Mouse (Mus musculus) adrenal gland (tissue): Measurements from ENCODE around the gene Alox5.
"Not testable (repeated sequence)": the region's sequence is repeated elsewhere in the genome, so short reads cannot be mapped to it uniquely, and the experiment has no call there.

Experiments
- intact Hi-C: fragments of 180-260 bp; cut with DNase I; formaldehyde crosslinking; loops from one replicate; pipeline ENCODE4 v1.15.1; 2025
- long read RNA-seq, 2 experiments: library from polyadenylated mRNA; unstranded; transcript quantifications; one replicate each; pipeline ENCODE4 v2.0.0; 2020; ENCODE audit warnings: borderline replicate concordance in 1 of 2; ENCODE audit not compliant: insufficient replicate concordance in 1 of 2

The Alox5 gene
- long read RNA-seq, experiment 1 = 0 reads
- long read RNA-seq, experiment 2 = 0 reads

- intact Hi-C loops = no loop called here
These were observed at the start of gene Alox5 for GRCm38 (mm10) chr6:116460544-116461283. Gene Alox5 (minus strand): TSS chr6:116461178.

GRCm38 (mm10) chr6:116506302-116507003 is 45.5 kb upstream of the Alox5 start, which contains the start of gene Olfr212:
Gene Olfr212 (plus strand): TSS chr6:116506516.
- intact Hi-C loops = not testable (repeated sequence)

- intact Hi-C loops = no loop called here
These were observed 35.0 kb upstream of the Alox5 start for GRCm38 (mm10) chr6:116495960-116496359.

GRCm38 (mm10) chr6:116493742-116494141 is 32.8 kb upstream of the Alox5 start:
- intact Hi-C loops = no loop called here

- intact Hi-C loops = no loop called here
These were observed 27.8 kb upstream of the Alox5 start, which contains the start of gene Olfr211 for GRCm38 (mm10) chr6:116488791-116489190. Gene Olfr211 (plus strand): TSS chr6:116489091.

- intact Hi-C loops = no loop called here
These were observed 25.9 kb upstream of the Alox5 start for GRCm38 (mm10) chr6:116486833-116487232.

- intact Hi-C loops = no loop called here
These were observed 24.1 kb upstream of the Alox5 start for GRCm38 (mm10) chr6:116485081-116485480.

- intact Hi-C loops = no loop called here
These were observed 7.1 kb upstream of the Alox5 start for GRCm38 (mm10) chr6:116468081-116468480.

GRCm38 (mm10) chr6:116459232-116459631 is 1.7 kb downstream of the Alox5 start:
- intact Hi-C loops = no loop called here

- intact Hi-C loops = no loop called here
These were observed 2.2 kb downstream of the Alox5 start for GRCm38 (mm10) chr6:116458728-116459127.

- intact Hi-C loops = no loop called here
These were observed 4.5 kb downstream of the Alox5 start for GRCm38 (mm10) chr6:116456482-116456881.

- intact Hi-C loops = no loop called here
These were observed 5.2 kb downstream of the Alox5 start for GRCm38 (mm10) chr6:116455781-116456180.

- intact Hi-C loops = no loop called here
These were observed 20.1 kb downstream of the Alox5 start for GRCm38 (mm10) chr6:116440849-116441248.

GRCm38 (mm10) chr6:116440447-116440846 is 20.5 kb downstream of the Alox5 start:
- intact Hi-C loops = no loop called here

- intact Hi-C loops = no loop called here
These were observed 21.4 kb downstream of the Alox5 start for GRCm38 (mm10) chr6:116439531-116439930.

GRCm38 (mm10) chr6:116438864-116439263 is 22.1 kb downstream of the Alox5 start:
- intact Hi-C loops = no loop called here

- intact Hi-C loops = no loop called here
These were observed 32.7 kb downstream of the Alox5 start for GRCm38 (mm10) chr6:116428282-116428681.

GRCm38 (mm10) chr6:116427552-116427951 is 33.4 kb downstream of the Alox5 start:
- intact Hi-C loops = no loop called here

- intact Hi-C loops = loop anchor here (5.0 kb wide), 1 partner anchor 141 kb away; no protein-coding TSS in a partner anchor
These were observed 37.3 kb downstream of the Alox5 start for GRCm38 (mm10) chr6:116423664-116424063.

GRCm38 (mm10) chr6:116422991-116423390 is 38.0 kb downstream of the Alox5 start:
- intact Hi-C loops = loop anchor here (5.0 kb wide), 1 partner anchor 141 kb away; no protein-coding TSS in a partner anchor

GRCm38 (mm10) chr6:116420271-116420670 is 40.7 kb downstream of the Alox5 start:
- intact Hi-C loops = loop anchor here (5.0 kb wide), 1 partner anchor 138 kb away; no protein-coding TSS in a partner anchor

GRCm38 (mm10) chr6:116419699-116420098 is 41.3 kb downstream of the Alox5 start:
- intact Hi-C loops = loop anchor here (5.0 kb wide), 1 partner anchor 137 kb away; no protein-coding TSS in a partner anchor
